Mouse (Mus musculus) heart, adult 8-10 months (tissue): ENCODE results near the gene Mpst. TPM values are rescaled to one million over a fixed set of nuclear protein-coding genes. Genes with fewer than 3 reads are reported as not detected.

Experiments used
- DNase-seq: peaks from one replicate; pipeline ENCODE4 v3.0.0; 2022; ENCODE audit warnings: low spot score
- total RNA-seq, 4 experiments: library from RNA; stranded (reverse); gene quantifications; 2 replicates each; pipeline ENCODE4 v1.2.4; 2022

The Mpst gene
- total RNA-seq, 4 experiments from 2014 or later: 42.1 to 52.4 (median 44.2) TPM

DNA sequence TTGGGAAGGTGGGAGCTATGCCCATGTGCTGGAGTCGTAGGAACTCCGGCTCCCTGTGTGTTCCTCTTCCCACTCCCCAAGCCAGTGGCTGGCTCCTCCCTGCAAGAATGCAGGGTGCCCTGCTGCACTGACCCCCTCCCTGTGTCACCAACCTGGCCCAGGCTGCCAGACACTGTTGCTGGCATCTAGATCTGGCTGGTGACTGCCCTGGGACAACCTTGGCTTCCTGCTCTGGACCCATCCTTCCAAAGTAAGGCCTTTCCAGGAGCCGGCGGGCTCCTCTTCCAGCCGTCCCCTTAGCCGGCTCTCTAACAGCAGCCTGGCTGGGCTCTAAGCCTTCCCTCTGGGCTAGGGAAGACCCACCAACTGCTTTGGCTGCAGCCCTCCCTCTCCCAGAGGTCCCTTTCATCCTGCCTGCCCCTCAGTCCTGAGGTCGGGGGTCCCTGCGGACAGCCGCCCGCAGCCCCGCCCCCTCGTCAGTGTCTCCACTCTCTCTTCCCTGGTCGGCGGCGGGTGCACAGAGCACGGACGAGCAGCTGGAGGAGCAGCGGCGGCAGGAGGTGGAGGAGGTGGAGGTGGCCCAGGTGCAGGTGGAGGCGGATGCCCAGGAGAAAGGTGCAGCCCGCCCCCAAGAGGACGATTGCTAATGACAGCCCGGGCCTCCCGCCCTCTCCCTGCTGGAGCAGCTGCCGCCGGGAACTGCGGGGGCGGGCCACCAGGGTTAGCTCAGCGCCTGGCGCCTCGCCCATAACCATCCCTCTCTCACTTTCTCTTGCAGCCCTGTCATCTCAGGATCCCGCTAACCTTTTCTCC, 30.4 kb downstream of the Mpst start:
- peak; percentile 82 for DNase-seq

DNA sequence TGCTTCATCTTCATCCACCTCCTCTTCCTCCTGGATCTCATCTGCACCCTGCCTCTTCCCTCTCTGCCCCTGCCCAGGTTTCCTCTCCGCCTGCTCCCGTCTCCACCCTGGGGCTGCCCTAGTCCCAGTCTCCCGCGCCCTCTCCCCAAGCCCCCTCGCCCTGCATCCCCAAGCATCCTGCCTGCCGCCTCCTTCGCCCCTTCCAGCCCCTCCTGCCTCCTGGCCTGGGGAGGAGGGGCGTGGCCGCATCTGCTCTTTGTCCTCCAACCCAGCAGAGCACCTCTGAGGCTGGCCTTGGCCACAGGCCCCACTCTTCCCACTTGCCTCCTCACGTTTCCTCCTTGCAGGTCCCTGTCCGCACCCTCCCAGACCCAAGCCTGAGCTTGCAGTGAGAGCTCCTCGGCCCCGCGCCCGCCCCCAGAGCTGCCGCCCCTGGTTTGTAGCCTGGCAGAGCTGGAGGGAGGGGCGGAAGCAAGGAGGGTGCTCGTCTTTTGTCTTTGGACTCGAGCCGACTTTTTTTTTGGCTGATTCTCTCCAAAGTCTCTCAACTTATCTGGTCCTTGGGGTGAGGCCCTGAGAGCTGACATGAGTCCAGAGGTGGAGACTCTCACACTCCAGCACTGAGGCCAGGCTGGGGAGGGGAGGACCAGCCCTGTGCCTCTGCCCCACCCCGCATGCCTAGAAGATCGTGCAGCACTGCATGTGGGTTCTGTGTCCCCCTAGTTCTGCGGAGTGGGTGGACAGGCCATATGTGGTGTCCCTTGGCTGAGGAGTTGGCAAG, 31.2 kb downstream of the Mpst start:
- DNase-seq: peak; percentile 59

DNA sequence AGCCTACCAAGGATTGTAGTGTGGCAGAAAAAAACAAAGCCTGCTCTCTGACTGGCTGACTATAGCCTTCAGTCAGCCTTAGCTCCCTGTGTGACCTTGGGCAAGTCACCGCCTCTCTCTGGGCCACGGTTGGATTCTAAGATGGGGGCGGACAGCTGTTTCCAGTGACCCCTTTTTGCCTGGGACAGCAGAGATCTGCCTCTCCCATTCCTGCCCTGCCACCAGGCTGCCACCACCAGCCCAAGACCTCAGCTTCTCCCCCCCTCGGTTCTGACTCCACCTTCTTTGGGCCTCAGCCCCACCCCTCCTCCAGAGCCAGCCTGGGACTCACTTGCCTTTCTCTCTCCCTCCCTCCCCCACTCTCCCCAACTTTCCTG, 31.8 kb downstream of the Mpst start:
- DNase-seq: no peak

DNA sequence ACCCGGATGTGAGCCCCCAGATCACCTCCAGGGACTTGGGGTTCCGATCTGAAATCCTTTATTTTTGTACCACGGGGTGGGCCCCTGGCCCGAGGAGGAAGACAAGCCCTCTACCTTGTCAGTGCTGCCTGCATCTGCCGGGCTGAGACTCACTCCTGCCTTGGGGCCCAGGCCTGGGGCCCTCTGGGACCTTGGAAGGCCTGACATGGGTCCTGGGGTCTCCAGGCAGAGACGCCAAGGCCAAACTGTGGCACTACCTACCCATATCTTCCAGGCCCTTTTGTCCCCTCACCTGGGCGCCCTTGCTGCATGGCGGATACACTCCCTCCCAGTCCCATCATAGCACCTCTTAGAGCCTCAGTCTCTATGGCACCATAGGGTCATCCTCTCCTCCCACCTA, 32.3 kb downstream of the Mpst start:
- no peak for DNase-seq

DNA sequence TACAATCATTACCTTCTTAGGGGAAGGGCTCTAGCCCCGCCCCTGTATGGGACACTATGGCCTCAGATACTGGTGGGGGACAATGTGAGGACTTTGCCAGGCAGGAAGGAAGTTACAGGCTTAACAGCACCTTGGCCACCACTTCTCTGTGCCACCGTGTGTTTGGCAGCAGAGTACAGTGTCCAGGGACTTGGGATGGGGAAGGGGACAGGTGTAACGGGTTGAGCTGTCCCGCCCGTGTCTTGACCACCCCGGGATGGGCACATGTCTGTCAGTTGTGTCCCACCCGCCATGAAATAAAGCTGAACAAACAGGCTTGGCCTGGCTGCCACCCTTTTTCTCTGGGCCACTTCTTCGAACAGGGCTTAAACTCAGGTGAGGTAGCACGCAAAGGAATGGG, 32.8 kb downstream of the Mpst start:
- no peak for DNase-seq

DNA sequence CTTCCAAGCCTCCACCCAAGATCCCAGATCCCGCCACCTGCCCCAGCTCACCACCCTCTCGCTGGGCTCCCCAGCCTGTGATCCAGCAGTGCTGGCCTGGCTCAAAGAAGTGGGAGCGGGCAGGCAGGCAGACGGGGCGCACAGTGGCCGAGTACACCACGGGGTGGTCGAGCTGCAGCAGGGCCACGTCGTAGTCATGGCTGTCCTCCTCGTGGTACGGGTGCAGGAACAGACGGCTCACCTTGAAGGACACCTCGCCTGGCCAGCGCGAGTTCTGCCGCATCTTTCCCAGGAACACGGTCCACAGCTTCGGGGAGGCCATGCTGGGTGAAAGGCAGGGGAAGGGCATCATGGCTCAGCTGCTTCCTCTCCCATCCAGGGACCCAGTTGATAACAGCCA, 36.0 kb downstream of the Mpst start:
- DNase-seq: no peak

DNA sequence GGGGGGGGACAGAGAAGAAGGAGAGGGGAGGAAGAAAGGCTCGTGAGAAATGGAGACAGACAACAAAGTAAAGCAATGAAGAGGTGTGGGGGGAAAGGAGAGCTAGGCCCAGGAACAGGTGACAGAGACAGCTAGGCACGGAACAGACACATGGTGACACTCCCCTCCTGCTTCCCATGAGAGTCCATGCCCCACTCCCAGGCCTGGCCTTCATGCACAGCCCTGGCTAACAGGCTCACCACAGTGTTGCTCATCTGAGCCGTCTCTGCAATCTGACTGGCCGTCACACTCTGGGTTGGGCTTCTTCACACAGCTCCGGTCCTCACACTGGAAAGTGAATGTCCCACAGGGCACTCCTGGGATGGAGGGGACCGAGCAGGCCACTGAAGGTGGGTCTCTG, 37.6 kb downstream of the Mpst start:
- DNase-seq: no peak

DNA sequence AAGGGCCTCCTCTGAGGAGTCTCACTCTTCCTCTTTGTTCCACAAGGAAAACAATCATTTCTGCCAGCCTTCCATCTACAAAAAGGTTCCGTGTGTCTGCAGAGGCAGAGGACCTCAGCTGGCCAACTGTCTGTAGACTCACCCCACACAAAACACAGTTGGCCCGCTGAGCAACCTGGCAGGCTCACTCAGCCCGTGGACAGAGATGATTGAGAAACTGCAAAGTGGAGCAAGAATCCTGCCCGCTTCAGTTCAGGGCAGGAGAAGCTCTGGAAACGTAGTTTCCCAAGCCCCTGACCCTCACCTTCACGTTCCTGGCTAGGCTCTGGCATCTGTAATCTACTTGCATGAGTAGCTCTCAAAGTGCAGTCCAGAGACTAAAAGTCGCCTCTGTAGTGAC, 40.9 kb downstream of the Mpst start:
- DNase-seq: no peak

DNA sequence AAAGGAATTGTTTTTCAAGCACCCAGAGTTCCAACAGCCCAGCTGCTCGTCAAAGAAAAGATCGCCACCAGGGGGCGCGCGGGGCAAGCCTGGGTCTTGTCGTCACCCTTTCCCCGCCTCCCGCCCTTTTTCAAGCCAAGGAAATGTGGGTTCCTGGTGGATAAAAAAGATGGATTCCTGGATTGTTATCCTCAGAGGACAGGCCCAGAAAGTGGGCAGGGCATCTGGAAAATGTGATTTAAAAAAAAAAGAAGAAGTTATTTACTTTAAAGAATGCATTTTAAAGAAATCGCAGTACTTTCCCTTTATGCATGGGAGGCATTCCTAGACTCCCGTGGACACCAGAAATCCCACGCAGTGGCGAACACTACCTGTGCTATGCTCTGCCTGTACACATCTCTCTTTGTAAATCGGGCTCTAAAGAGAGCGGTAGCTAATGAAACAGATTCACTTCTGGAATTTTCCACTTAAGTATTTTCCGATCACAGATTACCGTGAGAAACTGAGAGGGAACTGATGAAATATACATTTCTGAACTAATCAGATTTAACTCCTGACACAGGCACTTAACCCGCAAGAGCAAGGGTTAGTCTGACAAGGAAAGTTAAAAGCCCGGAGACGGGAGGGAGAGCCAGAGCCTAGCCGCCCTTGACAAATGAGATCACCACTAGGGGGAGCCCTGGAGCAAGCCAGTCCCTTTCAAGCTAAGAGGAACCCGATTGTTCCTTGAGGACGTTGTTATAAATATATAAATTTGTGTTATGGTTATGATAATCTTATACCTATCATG, 41.7 kb downstream of the Mpst start:
- peak; percentile 96 for DNase-seq

DNA sequence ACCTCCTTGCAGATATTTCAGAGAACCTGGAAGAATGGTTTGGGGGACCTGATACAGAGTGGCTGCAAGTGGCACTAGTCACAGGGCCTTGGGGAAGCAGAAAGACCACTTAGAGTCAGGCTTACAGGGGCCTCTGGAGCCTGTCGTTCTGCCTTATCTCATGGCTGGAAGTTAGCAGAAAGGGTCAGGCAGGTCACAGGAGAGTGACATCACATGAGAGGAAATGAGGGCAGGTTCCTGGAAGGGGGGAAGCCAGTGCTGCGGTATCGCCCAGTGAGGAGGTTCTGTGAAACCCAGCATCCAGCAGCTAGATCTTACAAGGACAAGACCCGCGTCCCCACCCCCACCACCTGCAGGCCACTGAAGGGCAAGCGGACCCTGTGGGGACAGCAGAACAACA, 42.9 kb downstream of the Mpst start:
- DNase-seq: no peak

DNA sequence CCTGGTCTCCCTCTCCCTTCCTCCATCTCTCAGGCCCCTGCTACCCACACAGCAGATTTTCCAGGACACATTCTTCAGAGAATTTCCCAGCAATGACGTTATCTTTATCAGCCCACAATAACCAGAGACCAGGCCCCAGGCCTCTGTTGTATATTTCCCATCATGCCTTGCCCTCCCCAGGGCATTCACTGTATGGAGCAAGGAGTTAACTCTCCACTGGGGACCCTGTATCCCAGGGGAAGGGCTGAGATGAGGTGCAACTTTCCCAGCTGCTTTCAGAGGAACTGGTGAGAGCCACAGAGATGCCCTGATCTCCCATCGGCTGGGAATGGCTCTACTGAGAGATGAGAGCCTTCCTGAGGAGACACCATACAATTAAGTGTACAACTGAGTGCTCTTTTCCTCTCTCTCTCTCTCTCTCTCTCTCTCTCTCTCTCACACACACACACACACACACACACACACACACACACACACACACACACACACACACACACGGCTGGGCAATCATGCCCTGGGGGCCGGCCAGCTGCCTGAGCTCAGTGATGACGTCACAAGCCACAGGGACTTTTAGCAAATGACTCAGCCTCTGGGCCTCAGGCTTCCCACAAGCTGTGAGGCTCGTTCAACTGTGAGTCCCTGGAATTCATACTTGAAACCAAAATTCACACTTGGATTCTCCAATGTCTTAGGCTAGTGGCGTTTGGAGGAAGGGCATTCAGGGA, 43.6 kb downstream of the Mpst start:
- DNase-seq: no peak

DNA sequence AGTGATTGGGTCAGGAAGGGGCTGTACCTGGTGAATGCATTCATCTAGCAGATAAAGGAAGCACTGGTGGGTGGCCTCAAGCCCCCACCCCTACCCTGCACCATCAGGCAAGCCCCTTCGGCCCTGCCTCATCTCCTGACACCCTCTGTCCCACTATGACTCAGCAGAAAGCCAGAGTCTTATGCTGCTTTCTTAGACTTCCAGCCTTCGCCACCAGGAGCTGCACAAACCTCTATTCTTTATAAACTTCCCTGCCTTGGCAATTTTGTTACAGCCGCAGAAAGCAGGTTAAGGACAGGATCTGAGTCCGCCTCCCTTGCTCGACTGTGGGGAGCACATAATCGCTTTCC, 44.2 kb downstream of the Mpst start:
- DNase-seq: no peak

DNA sequence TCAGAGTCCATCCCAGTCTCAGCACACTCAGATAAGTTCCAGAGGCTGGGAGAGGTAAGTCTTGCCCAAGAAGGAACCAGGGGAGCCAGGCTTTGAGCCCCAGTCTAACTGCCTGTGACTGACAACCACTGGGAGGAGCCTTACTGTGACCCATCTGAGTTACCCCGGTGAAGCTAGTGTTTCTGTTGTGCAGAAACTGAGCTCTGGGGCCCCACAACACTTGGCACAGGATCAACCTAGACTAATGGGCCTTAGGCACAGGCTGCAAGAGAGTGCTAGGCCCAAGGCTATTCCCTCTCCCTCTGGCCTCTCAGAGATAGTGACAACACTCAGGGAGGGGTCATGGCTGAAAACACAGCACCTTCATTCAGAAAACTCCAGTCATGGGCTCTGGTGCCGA, 45.0 kb downstream of the Mpst start:
- DNase-seq: no peak

DNA sequence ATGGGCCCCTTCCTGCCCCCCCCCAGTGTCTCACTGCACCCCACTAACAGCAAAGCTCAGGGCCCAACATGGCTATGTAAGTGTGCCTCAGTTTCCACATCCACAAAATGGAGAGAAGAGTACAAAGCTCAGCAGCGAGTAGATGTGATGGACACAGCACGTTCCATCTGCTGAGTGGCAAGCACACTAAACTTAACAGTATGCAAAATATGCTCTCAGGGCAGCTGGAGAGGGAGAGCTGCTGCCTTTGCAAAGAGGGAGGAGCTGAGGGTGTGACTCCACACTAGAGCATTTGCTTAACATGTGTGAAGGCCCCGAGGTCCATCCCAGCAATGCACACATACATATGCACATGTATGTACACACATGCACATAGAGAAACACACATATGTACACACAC, 46.7 kb downstream of the Mpst start:
- no peak for DNase-seq

DNA sequence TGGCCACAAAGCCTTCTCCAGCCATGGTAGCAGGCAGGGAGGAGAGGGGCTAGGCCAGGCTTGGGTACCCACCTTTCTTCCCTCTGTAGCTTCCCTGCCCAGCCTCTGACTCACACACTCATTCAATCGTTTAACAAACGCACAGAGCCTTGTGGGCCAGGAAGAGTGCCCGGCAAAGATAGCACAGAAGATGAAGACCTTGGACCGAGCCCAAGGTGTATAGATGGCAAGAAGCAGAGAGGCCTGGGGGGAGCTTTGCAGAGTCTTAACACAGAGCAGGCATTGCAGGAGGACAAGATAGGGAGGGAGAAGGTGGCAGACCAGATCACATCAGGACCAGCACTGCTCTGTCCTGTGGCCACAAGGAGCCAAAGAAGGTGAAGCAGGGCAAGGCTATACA, 49.0 kb downstream of the Mpst start:
- no peak for DNase-seq

DNA sequence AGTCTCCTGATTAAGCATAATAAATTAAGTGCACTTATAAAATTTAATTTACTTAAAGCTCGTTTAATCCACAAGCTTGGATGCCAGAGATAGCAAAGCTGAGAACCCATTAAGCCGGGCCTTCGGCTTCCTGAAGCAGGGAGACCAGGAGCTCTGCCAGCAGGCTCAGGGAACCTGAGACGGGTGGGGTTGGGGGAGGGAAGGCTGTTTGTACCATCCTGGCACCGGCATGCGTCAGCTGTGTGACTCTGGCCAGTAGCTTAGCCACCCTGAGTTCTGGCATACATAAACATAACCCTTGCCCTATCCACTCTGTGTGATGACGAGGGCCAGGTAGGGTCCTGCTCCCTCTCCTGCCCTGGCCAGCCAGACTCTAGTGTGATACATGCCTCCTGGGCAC, 49.8 kb downstream of the Mpst start:
- no peak for DNase-seq

DNA sequence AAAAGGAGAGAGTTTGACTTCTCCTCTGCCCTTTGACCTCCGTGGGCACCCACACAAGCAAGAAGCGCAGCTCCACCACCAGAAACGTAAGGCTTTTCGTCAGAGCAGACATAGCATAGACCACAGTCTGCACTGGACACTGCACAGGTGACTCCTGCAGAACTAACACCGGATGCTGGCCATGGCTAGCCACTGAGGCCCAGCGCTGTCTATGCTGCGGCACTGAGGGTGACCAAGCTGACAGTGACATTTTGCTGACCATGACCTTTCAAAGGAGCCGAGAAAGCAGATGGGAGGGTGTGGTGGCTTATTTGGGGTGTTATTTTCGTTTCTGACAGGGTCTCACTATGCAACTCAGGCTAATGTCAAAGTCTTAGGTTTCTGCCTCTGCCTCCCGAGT, 51.0 kb downstream of the Mpst start:
- no peak for DNase-seq

DNA sequence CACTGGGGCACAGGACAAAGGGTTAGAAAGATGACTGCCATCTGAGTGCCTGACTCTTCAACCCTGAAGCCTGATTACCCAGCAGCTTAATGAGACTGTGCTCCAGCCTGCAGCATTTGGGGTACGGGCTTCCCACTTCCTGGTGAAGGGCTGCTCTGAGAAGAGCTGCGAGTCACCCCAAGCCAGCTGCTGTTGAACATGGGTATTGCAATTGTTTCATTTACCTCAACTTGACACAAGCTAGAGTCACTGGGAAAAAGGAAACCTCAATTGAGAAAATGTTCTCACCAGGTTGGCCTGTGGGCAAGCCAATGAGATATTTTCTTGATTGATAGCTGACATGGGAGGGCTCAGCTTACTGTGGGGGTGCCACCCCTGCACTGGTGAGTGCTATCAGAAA, 56.8 kb downstream of the Mpst start:
- no peak for DNase-seq
